Mouse (Mus musculus) embryonic facial prominence, embryonic 14.5 days (tissue): ENCODE data around the gene Paqr8. TPM values are rescaled to one million over a fixed set of nuclear protein-coding genes. Genes with fewer than 3 reads are reported as not detected.

Source experiments
- polyA plus RNA-seq: library from polyadenylated mRNA; unstranded; fragments of >200 nt; fragmentation: Nextera tagmentation; extraction: Ambion mirVana; gene quantifications from 2 replicates; pipeline ENCODE4 v1.2.1, GENCODE M21; 2014

Paqr8 gene
- polyA plus RNA-seq, 1 experiment from 2014 or later: 6.1 TPM

Other genes starting within 250 kb of the Paqr8 start
- gene Il17a, start 159.7 kb upstream of the Paqr8 start, polyA plus RNA-seq: not detected in 2 replicates
- gene Il17f, start 100.0 kb upstream of the Paqr8 start, polyA plus RNA-seq: not detected in 2 replicates
- gene Mcm3, start 70.3 kb upstream of the Paqr8 start, polyA plus RNA-seq: 114 and 131 TPM in 2 replicates
- 5.7 and 10.6 TPM in 2 replicates for gene Efhc1, start 61.0 kb downstream of the Paqr8 start, polyA plus RNA-seq
- 12.8 and 14.4 TPM in 2 replicates for gene Tram2, start 188.6 kb downstream of the Paqr8 start, polyA plus RNA-seq